Mouse (Mus musculus) C2C12 (cell line): ENCODE results near the gene Rgs7bp. TPM values are rescaled to one million over a fixed set of nuclear protein-coding genes. Genes with fewer than 3 reads are reported as not detected.

Source experiments
- H3K27me3 ChIP-seq: one replicate; pipeline ENCODE4 v1.6.1; 2011; ENCODE audit not compliant: control insufficient read depth, insufficient read depth, insufficient read length
- H3K36me3 ChIP-seq: one replicate; pipeline ENCODE4 v1.6.1; 2011; ENCODE audit not compliant: control insufficient read depth, insufficient read depth
- H3K4me3 ChIP-seq: one replicate; pipeline ENCODE4 v1.5.1; 2011; ENCODE audit warnings: mild to moderate bottlenecking, control low read depth; ENCODE audit not compliant: poor library complexity, insufficient read depth, severe bottlenecking
- H3K79me2 ChIP-seq: one replicate; pipeline ENCODE4 v1.6.1; 2011; ENCODE audit not compliant: control insufficient read depth, insufficient read depth
- H3K79me3 ChIP-seq: one replicate; pipeline ENCODE4 v1.6.1; 2011; ENCODE audit warnings: low read depth, control low read depth
- H3ac ChIP-seq: one replicate; pipeline ENCODE3; 2011; ENCODE audit warnings: low read depth; ENCODE audit not compliant: control insufficient read depth, insufficient read length
- CEBPB ChIP-seq: IDR thresholded peaks from one replicate; pipeline ENCODE4 v1.6.1; 2011; ENCODE audit warnings: low read depth, mild to moderate bottlenecking, control low read depth, moderate library complexity
- CTCF ChIP-seq: IDR thresholded peaks from one replicate; pipeline ENCODE4 v1.5.1; 2011; ENCODE audit not compliant: control insufficient read depth, insufficient read depth, insufficient read length
- FOSL1 ChIP-seq: IDR thresholded peaks from one replicate; pipeline ENCODE4 v1.8.0; 2011; ENCODE audit warnings: mild to moderate bottlenecking, low read length; ENCODE audit not compliant: poor library complexity, insufficient read depth, severe bottlenecking
- MAX ChIP-seq: IDR thresholded peaks from one replicate; pipeline ENCODE4 v1.6.1; 2011; ENCODE audit warnings: mild to moderate bottlenecking, control low read depth
- MYOD1 ChIP-seq: IDR thresholded peaks from one replicate; pipeline ENCODE4 v1.6.1; 2011; ENCODE audit warnings: low read depth; ENCODE audit not compliant: control insufficient read depth, insufficient read length
- MYOG ChIP-seq: IDR thresholded peaks from one replicate; pipeline ENCODE4 v1.6.1; 2011; ENCODE audit not compliant: control insufficient read depth, insufficient read length; ENCODE audit errors: extremely low read depth
- USF1 ChIP-seq: IDR thresholded peaks from one replicate; pipeline ENCODE4 v1.6.1; 2011; ENCODE audit warnings: low read depth, mild to moderate bottlenecking, control low read depth, moderate library complexity
- polyA plus RNA-seq: library from polyadenylated mRNA; unstranded; fragments of >200 nt; fragmentation: generic; extraction: Trizol; gene quantifications from one replicate; pipeline ENCODE4 v1.2.1, GENCODE M21; 2012; ENCODE audit warnings: missing spikeins

The Rgs7bp gene
- polyA plus RNA-seq, 1 experiment = not detected

GRCm38 (mm10) chr13:105028276-105028675 is 26.5 kb downstream of the Rgs7bp start:
- TF ChIP-seq MAX (no peak), FOSL1 (no peak), CTCF (no peak), CEBPB (no peak), MYOD1 (no peak), MYOG (no peak), USF1 (no peak)
- no peak overlapping the region for H3K4me3 ChIP-seq
- H3ac ChIP-seq = no peak overlapping the region
- H3K36me3 ChIP-seq = no peaks in the 10 kb centered on the region
- no peaks in the 10 kb centered on the region for H3K79me3 ChIP-seq
- no peaks in the 10 kb centered on the region for H3K27me3 ChIP-seq
- no peaks in the 10 kb centered on the region for H3K79me2 ChIP-seq

- Histone ChIP-seq H3K4me3 (no peak overlapping the region), H3K27me3 (no peaks in the 10 kb centered on the region), H3K79me3 (no peaks in the 10 kb centered on the region), H3ac (no peak overlapping the region), H3K36me3 (no peaks in the 10 kb centered on the region), H3K79me2 (no peaks in the 10 kb centered on the region)
- TF ChIP-seq MYOG = no peak
- no peak for TF ChIP-seq USF1
- no peak for TF ChIP-seq MAX
- no peak for TF ChIP-seq CEBPB
- no peak for TF ChIP-seq FOSL1
- no peak for TF ChIP-seq MYOD1
- TF ChIP-seq CTCF = no peak
Observed at GRCm38 (mm10) chr13:105016577-105016976, 38.2 kb downstream of the Rgs7bp start.

- Histone ChIP-seq H3K79me2 (no peaks in the 10 kb centered on the region), H3K36me3 (no peaks in the 10 kb centered on the region), H3K79me3 (no peaks in the 10 kb centered on the region), H3K4me3 (no peak overlapping the region), H3K27me3 (no peaks in the 10 kb centered on the region), H3ac (no peak overlapping the region)
- no peak for TF ChIP-seq USF1
- no peak for TF ChIP-seq MYOG
- TF ChIP-seq CTCF = no peak
- TF ChIP-seq MAX = no peak
- TF ChIP-seq CEBPB = no peak
- TF ChIP-seq FOSL1 = no peak
- no peak for TF ChIP-seq MYOD1
Observed at GRCm38 (mm10) chr13:105015710-105016404, 38.9 kb downstream of the Rgs7bp start.

GRCm38 (mm10) chr13:105011300-105011699 is 43.4 kb downstream of the Rgs7bp start:
- TF ChIP-seq FOSL1 = no peak
- no peak for TF ChIP-seq CEBPB
- TF ChIP-seq MAX = no peak
- no peak for TF ChIP-seq MYOG
- no peak for TF ChIP-seq MYOD1
- TF ChIP-seq CTCF = no peak
- no peak for TF ChIP-seq USF1
- H3K4me3 ChIP-seq = no peak overlapping the region
- no peaks in the 10 kb centered on the region for H3K79me3 ChIP-seq
- no peaks in the 10 kb centered on the region for H3K36me3 ChIP-seq
- no peaks in the 10 kb centered on the region for H3K27me3 ChIP-seq
- no peaks in the 10 kb centered on the region for H3K79me2 ChIP-seq
- H3ac ChIP-seq = no peak overlapping the region

GRCm38 (mm10) chr13:105008891-105009290 is 45.8 kb downstream of the Rgs7bp start:
- Histone ChIP-seq H3K79me3 (no peaks in the 10 kb centered on the region), H3K79me2 (no peaks in the 10 kb centered on the region), H3K36me3 (no peaks in the 10 kb centered on the region), H3ac (no peak overlapping the region), H3K4me3 (no peak overlapping the region), H3K27me3 (no peaks in the 10 kb centered on the region)
- TF ChIP-seq USF1 = no peak

GRCm38 (mm10) chr13:105002831-105003157 is 51.9 kb downstream of the Rgs7bp start:
- H3K36me3 ChIP-seq = no peaks in the 10 kb centered on the region
- H3K79me2 ChIP-seq = no peaks in the 10 kb centered on the region
- TF ChIP-seq CTCF (no peak), FOSL1 (no peak), MAX (no peak), MYOG (no peak), MYOD1 (no peak), CEBPB (no peak), USF1 (no peak)
- H3ac ChIP-seq = no peak overlapping the region
- no peaks in the 10 kb centered on the region for H3K27me3 ChIP-seq
- no peaks in the 10 kb centered on the region for H3K79me3 ChIP-seq
- no peak overlapping the region for H3K4me3 ChIP-seq
